Mouse (Mus musculus): Measurements from ENCODE around the gene Exph5.

DNA sequence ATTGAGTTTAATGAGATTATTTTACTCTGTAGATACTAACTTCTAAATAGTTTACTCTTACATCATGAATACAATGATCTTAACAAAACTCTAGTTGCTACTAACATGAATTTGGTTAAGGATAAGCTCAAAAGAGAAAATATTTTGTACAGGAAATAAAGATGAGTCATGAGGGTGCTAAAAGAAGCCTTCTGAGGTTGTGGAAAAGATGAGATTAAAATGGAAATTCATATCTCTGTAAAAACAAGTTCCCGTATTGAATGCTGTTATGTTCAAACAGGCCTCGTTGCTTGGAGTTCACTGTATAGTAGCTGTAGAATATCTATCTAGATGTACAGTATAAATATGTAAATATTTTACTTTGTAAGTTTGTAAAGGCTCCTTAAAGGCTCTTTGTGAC lies 79.1 kb downstream of the Exph5 start:
- TF ChIP-seq CTCF (IDR thresholded peaks at IDR 0.05; ENCODE audit: low read depth) = no peak
- TF ChIP-seq EP300 (optimal IDR thresholded peaks at IDR 0.05) = no peak
